Mouse (Mus musculus) forebrain, embryonic 16.5 days (tissue): Measurements from ENCODE around the gene Tpx2. TPM values are rescaled to one million over a fixed set of nuclear protein-coding genes. Genes with fewer than 3 reads are reported as not detected.

ENCODE experiments used
- ATAC-seq: fragments of 200-750 bp; cut with Nextera tagmentation; 2 replicates; pipeline ENCODE4 v1.8.0; 2017; ENCODE audit warnings: mild to moderate bottlenecking, moderate library complexity
- H3K27ac ChIP-seq: fragments of 300-500 bp; sonication (generic); 2 replicates; pipeline ENCODE4 v1.5.1; 2014; ENCODE audit warnings: low read length, control low read depth
- H3K27me3 ChIP-seq: fragments of 300-500 bp; sonication (generic); replicated peaks from 2 replicates; pipeline ENCODE4 v1.6.1; 2014; ENCODE audit warnings: low read length; ENCODE audit not compliant: control insufficient read depth, insufficient read depth
- H3K36me3 ChIP-seq: fragments of 300-500 bp; sonication (generic); 2 replicates; pipeline ENCODE4 v1.6.1; 2014; ENCODE audit not compliant: control insufficient read depth, insufficient read depth
- H3K4me1 ChIP-seq: fragments of 300-500 bp; sonication (generic); replicated peaks from 2 replicates; pipeline ENCODE4 v1.6.1; 2014; ENCODE audit warnings: low read length; ENCODE audit not compliant: control insufficient read depth, insufficient read depth
- H3K4me2 ChIP-seq: fragments of 300-500 bp; sonication (generic); 2 replicates; pipeline ENCODE4 v1.6.1; 2014; ENCODE audit warnings: mild to moderate bottlenecking, low read length, control low read depth
- H3K4me3 ChIP-seq: fragments of 300-500 bp; sonication (generic); replicated peaks from 2 replicates; pipeline ENCODE4 v1.5.1; 2014; ENCODE audit warnings: mild to moderate bottlenecking, low read length, control low read depth
- H3K9ac ChIP-seq: fragments of 300-500 bp; sonication (generic); replicated peaks from 2 replicates; pipeline ENCODE4 v1.6.1; 2014; ENCODE audit warnings: low read depth, low read length, control low read depth
- H3K9me3 ChIP-seq: fragments of 300-500 bp; sonication (generic); 2 replicates; pipeline ENCODE4 v1.6.1; 2016; ENCODE audit warnings: low read length; ENCODE audit not compliant: control insufficient read depth
- WGBS: fragments of 180-500 bp; shearing (Covaris S2); extraction: QIAGEN DNeasy Blood & Tissue Kit; methylation state at CpG from one replicate; pipeline ENCODE4 v1.1.7; 2014; 5-methylcytosine and 5-hydroxymethylcytosine counted together
- polyA plus RNA-seq: library from polyadenylated mRNA; unstranded; fragments of >200 nt; fragmentation: Nextera tagmentation; extraction: Ambion mirVana; gene quantifications from 2 replicates; pipeline ENCODE4 v1.2.1, GENCODE M21; 2015

The Tpx2 gene
- polyA plus RNA-seq, 1 experiment from 2014 or later, result 40.0 TPM

GRCm38 (mm10) chr2:152928219-152928987, 80.6 kb downstream of the Tpx2 start:
- no peak overlapping the region for H3K27ac ChIP-seq
- H3K4me1 ChIP-seq, result peaks cover 4% of the 10 kb centered on the region
- no peaks in the 10 kb centered on the region for H3K36me3 ChIP-seq
- no peak overlapping the region for H3K4me3 ChIP-seq
- H3K27me3 ChIP-seq, result no peaks in the 10 kb centered on the region
- no peaks in the 10 kb centered on the region for H3K9me3 ChIP-seq
- ATAC-seq, result no peak
- no peak overlapping the region for H3K9ac ChIP-seq
- 52% methylated on average over 14 of the region's 14 CpGs for WGBS
- H3K4me2 ChIP-seq, result no peak overlapping the region

GRCm38 (mm10) chr2:152928988-152929370, 81.2 kb downstream of the Tpx2 start:
- WGBS, result 78% methylated on average over 3 of the region's 3 CpGs

GRCm38 (mm10) chr2:152930276-152930675, 82.5 kb downstream of the Tpx2 start:
- no peak overlapping the region for H3K4me3 ChIP-seq
- 40% methylated on average over 2 of the region's 2 CpGs for WGBS
- no peak overlapping the region for H3K27ac ChIP-seq
- ATAC-seq, result no peak
- no peak overlapping the region for H3K9ac ChIP-seq
- H3K36me3 ChIP-seq, result no peaks in the 10 kb centered on the region
- no peaks in the 10 kb centered on the region for H3K9me3 ChIP-seq
- H3K4me1 ChIP-seq, result no peaks in the 10 kb centered on the region
- H3K27me3 ChIP-seq, result no peaks in the 10 kb centered on the region
- no peak overlapping the region for H3K4me2 ChIP-seq

More at GRCm38 (mm10) chr2:152928988-152929370, 81.2 kb downstream of the Tpx2 start:
- no peaks in the 10 kb centered on the region for H3K9me3 ChIP-seq
- no peak overlapping the region for H3K27ac ChIP-seq
- no peak overlapping the region for H3K9ac ChIP-seq
- ATAC-seq, result no peak
- H3K4me2 ChIP-seq, result no peak overlapping the region
- no peak overlapping the region for H3K4me3 ChIP-seq
- no peaks in the 10 kb centered on the region for H3K27me3 ChIP-seq
- no peaks in the 10 kb centered on the region for H3K4me1 ChIP-seq
- no peaks in the 10 kb centered on the region for H3K36me3 ChIP-seq

- Histone ChIP-seq H3K9me3 (no peaks in the 10 kb centered on the region), H3K27ac (no peak overlapping the region), H3K4me3 (no peak overlapping the region), H3K4me1 (no peaks in the 10 kb centered on the region), H3K4me2 (no peak overlapping the region), H3K27me3 (0 out of 2 replicates have a peak, but pooled peaks cover 3% of the 10 kb centered on the region), H3K36me3 (no peaks in the 10 kb centered on the region), H3K9ac (no peak overlapping the region)
- 79% methylated on average over 11 of the region's 12 CpGs for WGBS
- no peak for ATAC-seq
Observed at GRCm38 (mm10) chr2:152931456-152932160, 83.8 kb downstream of the Tpx2 start.

DNA sequence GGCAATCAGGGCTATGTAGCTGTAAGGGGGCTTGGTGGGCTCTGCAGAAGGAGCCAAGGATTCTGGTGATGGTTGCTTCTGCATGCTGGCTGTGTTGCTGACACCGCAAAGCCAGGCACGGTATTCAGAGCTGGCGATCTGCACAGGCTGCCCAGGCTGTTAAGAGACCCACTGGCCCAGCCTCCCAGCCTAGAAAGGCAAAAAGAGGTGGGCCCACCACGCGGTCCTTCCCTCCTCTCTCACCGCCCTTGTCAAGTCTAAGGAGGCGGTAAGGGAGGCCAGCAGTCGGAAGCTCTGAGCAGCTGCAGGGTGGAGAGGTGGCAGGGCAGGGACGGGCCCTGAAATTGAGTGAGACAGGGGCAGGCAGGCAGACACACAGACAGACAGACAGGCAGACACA, 85.3 kb downstream of the Tpx2 start, which contains the start of gene Foxs1:
Gene Foxs1, minus strand, starts transcription at position 161 of the 400 bp plus-strand sequence.
- no peak within 1 kb of the TSS for H3K9ac ChIP-seq
- H3K4me3 ChIP-seq, result no peak within 1 kb of the TSS
- 0 out of 2 replicates have a peak, but pooled peaks cover 3% of the 10 kb centered on the region for H3K27me3 ChIP-seq
- no peak within 1 kb of the TSS for H3K27ac ChIP-seq
- H3K4me2 ChIP-seq, result no peak within 1 kb of the TSS
- H3K36me3 ChIP-seq, result no peaks in the 10 kb centered on the region
- H3K9me3 ChIP-seq, result no peaks in the 10 kb centered on the region
- WGBS, result 33% methylated on average over 9 of the region's 9 CpGs
- H3K4me1 ChIP-seq, result no peaks in the 10 kb centered on the region
- no peak for ATAC-seq

GRCm38 (mm10) chr2:152933614-152934013, 85.8 kb downstream of the Tpx2 start:
- 0 out of 2 replicates have a peak, but pooled peaks cover 3% of the 10 kb centered on the region for H3K27me3 ChIP-seq
- no peak overlapping the region for H3K4me2 ChIP-seq
- no peaks in the 10 kb centered on the region for H3K9me3 ChIP-seq
- no peaks in the 10 kb centered on the region for H3K4me1 ChIP-seq
- no peaks in the 10 kb centered on the region for H3K36me3 ChIP-seq
- WGBS, result 32% methylated on average over 4 of the region's 5 CpGs
- no peak overlapping the region for H3K27ac ChIP-seq
- H3K9ac ChIP-seq, result no peak overlapping the region
- ATAC-seq, result no peak
- no peak overlapping the region for H3K4me3 ChIP-seq

- no peak for ATAC-seq
- WGBS, result 15% methylated on average over 4 of the region's 4 CpGs
- no peak overlapping the region for H3K4me2 ChIP-seq
Observed at GRCm38 (mm10) chr2:152939846-152940245, 92.1 kb downstream of the Tpx2 start.

DNA sequence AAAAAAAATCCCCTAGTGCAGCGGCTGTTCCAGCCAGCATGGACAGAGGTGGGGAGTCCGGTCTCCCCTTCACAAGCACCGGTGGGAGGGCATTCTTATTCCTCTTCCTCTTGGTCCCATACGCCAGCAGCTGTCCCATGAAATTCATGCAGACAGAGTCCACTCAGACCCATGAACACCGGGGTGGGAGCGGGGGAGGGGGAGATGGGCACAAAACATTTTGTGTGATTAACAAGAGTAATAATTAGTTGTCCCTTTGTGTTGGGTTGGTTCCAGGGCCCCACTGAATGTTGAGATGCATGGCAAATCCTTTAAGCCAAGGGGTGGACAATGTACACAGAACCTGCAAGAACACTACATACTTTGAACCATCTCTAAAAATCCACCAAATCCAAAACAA, 93.3 kb downstream of the Tpx2 start:
- Histone ChIP-seq H3K4me3 (no peak overlapping the region), H3K27ac (no peak overlapping the region), H3K4me2 (no peak overlapping the region), H3K36me3 (no peaks in the 10 kb centered on the region), H3K27me3 (peaks cover 50% of the 10 kb centered on the region), H3K9me3 (no peaks in the 10 kb centered on the region), H3K9ac (no peak overlapping the region), H3K4me1 (peaks cover 12% of the 10 kb centered on the region)
- 74% methylated on average over 6 of the region's 6 CpGs for WGBS
- no peak for ATAC-seq

More at GRCm38 (mm10) chr2:152939846-152940245, 92.1 kb downstream of the Tpx2 start:
- Histone ChIP-seq H3K4me1 (peaks cover 12% of the 10 kb centered on the region), H3K9me3 (no peaks in the 10 kb centered on the region), H3K36me3 (no peaks in the 10 kb centered on the region), H3K27me3 (peaks cover 45% of the 10 kb centered on the region), H3K9ac (no peak overlapping the region), H3K4me3 (no peak overlapping the region), H3K27ac (no peak overlapping the region)

- ATAC-seq, result no peak
- no peaks in the 10 kb centered on the region for H3K36me3 ChIP-seq
- H3K27me3 ChIP-seq, result peaks cover 50% of the 10 kb centered on the region
- WGBS, result 41% methylated on average over 7 of the region's 7 CpGs
- no peak overlapping the region for H3K9ac ChIP-seq
- no peak overlapping the region for H3K27ac ChIP-seq
- peaks cover 12% of the 10 kb centered on the region for H3K4me1 ChIP-seq
- no peak overlapping the region for H3K4me3 ChIP-seq
- H3K4me2 ChIP-seq, result no peak overlapping the region
- H3K9me3 ChIP-seq, result no peaks in the 10 kb centered on the region
Observed at GRCm38 (mm10) chr2:152941776-152942175, 94.0 kb downstream of the Tpx2 start.
